Mouse (Mus musculus) heart, postnatal 14 days (tissue): ENCODE data around the gene Ccer2. TPM values are rescaled to one million over a fixed set of nuclear protein-coding genes. Genes with fewer than 3 reads are reported as not detected.
A peak's percentile ranks its signal among the peaks of the same experiment; 100 is the strongest.

Source experiments
- DNase-seq, 2 experiments: peaks; one replicate each; pipeline ENCODE4 v3.0.0; 2021 to 2022
- intact Hi-C: fragments of 180-260 bp; cut with DNase I; formaldehyde crosslinking; loops from one replicate; pipeline ENCODE4 v1.15.1; 2025
- total RNA-seq, 2 experiments: library from RNA; stranded (reverse); gene quantifications; 2 replicates each; pipeline ENCODE4 v1.2.3; 2021

Gene Ccer2
- total RNA-seq, 2 experiments from 2014 or later, result not detected

GRCm38 (mm10) chr7:28788307-28789195 lies 32.6 kb downstream of the Ccer2 start, which contains the start of gene Rinl:
Gene Rinl (plus strand): TSS chr7:28788969.
- intact Hi-C loops, result no loop called here
- DNase-seq, result no peak

GRCm38 (mm10) chr7:28789235-28789634 lies 33.3 kb downstream of the Ccer2 start:
- DNase-seq, result no peak
- intact Hi-C loops, result no loop called here

- intact Hi-C loops, result loop anchor here (5.0 kb wide), 1 partner anchor 182 kb away; no protein-coding TSS in a partner anchor
- DNase-seq, result no peak
Measured at GRCm38 (mm10) chr7:28790066-28790806, 34.3 kb downstream of the Ccer2 start.

- intact Hi-C loops, result loop anchor here (5.0 kb wide), 1 partner anchor 181 kb away; no protein-coding TSS in a partner anchor
Measured at GRCm38 (mm10) chr7:28791706-28792105, 35.7 kb downstream of the Ccer2 start.

GRCm38 (mm10) chr7:28792391-28793185 lies 36.6 kb downstream of the Ccer2 start:
- intact Hi-C loops, result loop anchor here (5.0 kb wide), 1 partner anchor 180 kb away; no protein-coding TSS in a partner anchor
- DNase-seq, result no peak

More at GRCm38 (mm10) chr7:28791706-28792105, 35.7 kb downstream of the Ccer2 start:
- no peak for DNase-seq

- intact Hi-C loops, result loop anchor here (5.0 kb wide), 1 partner anchor 178 kb away; no protein-coding TSS in a partner anchor
- no peak for DNase-seq
Measured at GRCm38 (mm10) chr7:28793834-28794233, 37.9 kb downstream of the Ccer2 start.

GRCm38 (mm10) chr7:28794496-28794895 lies 38.5 kb downstream of the Ccer2 start:
- DNase-seq, result no peak
- intact Hi-C loops, result loop anchor here (5.0 kb wide), 1 partner anchor 178 kb away; no protein-coding TSS in a partner anchor

GRCm38 (mm10) chr7:28795832-28796231 lies 39.9 kb downstream of the Ccer2 start:
- no peak for DNase-seq
- intact Hi-C loops, result loop anchor here (1.0 to 5.0 kb wide), 3 partner anchors 17 to 71 kb away; partner anchors contain the start of gene Lgals4

- peak; percentile 89 to 92 for DNase-seq
- intact Hi-C loops, result loop anchor here (1.0 to 5.0 kb wide), 3 partner anchors 16 to 71 kb away; partner anchors contain the start of gene Lgals4
Measured at GRCm38 (mm10) chr7:28796562-28796975, 40.6 kb downstream of the Ccer2 start.

- intact Hi-C loops, result loop anchor here (5.0 kb wide), 1 partner anchor 32 kb away; the partner anchor contains the start of gene Lgals4
Measured at GRCm38 (mm10) chr7:28799994-28800393, 44.0 kb downstream of the Ccer2 start.

GRCm38 (mm10) chr7:28801451-28801850 lies 45.5 kb downstream of the Ccer2 start:
- intact Hi-C loops, result no loop called here
- no peak for DNase-seq

More at GRCm38 (mm10) chr7:28799994-28800393, 44.0 kb downstream of the Ccer2 start:
- DNase-seq, result no peak

GRCm38 (mm10) chr7:28801901-28802670 lies 46.1 kb downstream of the Ccer2 start:
- peak; percentile 39 to 58 for DNase-seq
- intact Hi-C loops, result no loop called here

- intact Hi-C loops, result no loop called here
- DNase-seq, result no peak
Measured at GRCm38 (mm10) chr7:28802846-28803588, 47.0 kb downstream of the Ccer2 start.

- no peak for DNase-seq
- intact Hi-C loops, result no loop called here
Measured at GRCm38 (mm10) chr7:28803756-28804155, 47.8 kb downstream of the Ccer2 start.

GRCm38 (mm10) chr7:28806869-28807268 lies 50.9 kb downstream of the Ccer2 start:
- intact Hi-C loops, result no loop called here
- DNase-seq, result no peak

- intact Hi-C loops, result no loop called here
- DNase-seq, result peak; percentile 48 to 64
Measured at GRCm38 (mm10) chr7:28807641-28808220, 51.8 kb downstream of the Ccer2 start.

GRCm38 (mm10) chr7:28808221-28808941 lies 52.4 kb downstream of the Ccer2 start, which contains the start of gene Hnrnpl:
Gene Hnrnpl (plus strand): TSS chr7:28808541.
- peak; percentile 30 to 81 for DNase-seq
- intact Hi-C loops, result no loop called here
